Mouse (Mus musculus) embryo, embryonic 11.5 days (tissue): ENCODE measurements around the gene Gpr19.
A peak's percentile ranks its signal among the peaks of the same experiment; 100 is the strongest.

Source experiments
- DNase-seq: peaks from one replicate; pipeline ENCODE4 v3.0.0-alpha.2; 2012; ENCODE audit warnings: low read depth, low spot score

The Gpr19 gene

GRCm38 (mm10) chr6:134923670-134924069, 25.3 kb upstream of the Gpr19 start:
- DNase-seq, result no peak

DNA sequence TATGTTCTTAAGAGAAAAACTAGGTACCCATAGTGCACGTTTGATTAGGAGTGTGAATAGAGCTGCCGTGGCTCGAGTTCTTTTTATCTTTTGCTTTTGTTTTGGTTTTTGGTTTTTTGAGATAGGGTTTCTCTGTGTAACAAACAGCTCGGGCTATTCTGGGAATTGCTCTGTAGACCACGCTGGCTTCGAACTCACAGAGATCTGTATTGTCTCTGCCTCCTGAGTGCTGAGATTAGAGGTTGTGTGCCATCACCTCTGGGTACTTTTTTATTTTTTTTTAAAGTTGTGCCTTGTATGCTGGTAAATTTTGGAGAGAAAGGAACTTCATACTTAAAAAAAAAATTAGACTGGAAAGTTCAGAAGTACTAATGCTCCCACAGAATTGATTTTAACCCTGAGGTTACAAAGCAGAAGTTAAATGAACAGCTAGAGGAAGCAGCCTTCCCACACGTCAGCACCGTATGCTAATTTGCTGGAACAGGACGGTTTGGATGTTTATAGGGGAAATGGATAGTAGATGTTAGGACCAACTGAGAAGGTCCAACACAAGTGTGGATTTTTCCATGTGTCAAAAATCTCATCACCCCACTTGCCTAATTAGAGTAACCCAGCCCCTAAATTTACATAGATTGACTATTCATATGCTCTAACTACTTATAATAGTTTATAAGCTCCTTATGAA, 24.3 kb upstream of the Gpr19 start:
- DNase-seq, result no peak

DNA sequence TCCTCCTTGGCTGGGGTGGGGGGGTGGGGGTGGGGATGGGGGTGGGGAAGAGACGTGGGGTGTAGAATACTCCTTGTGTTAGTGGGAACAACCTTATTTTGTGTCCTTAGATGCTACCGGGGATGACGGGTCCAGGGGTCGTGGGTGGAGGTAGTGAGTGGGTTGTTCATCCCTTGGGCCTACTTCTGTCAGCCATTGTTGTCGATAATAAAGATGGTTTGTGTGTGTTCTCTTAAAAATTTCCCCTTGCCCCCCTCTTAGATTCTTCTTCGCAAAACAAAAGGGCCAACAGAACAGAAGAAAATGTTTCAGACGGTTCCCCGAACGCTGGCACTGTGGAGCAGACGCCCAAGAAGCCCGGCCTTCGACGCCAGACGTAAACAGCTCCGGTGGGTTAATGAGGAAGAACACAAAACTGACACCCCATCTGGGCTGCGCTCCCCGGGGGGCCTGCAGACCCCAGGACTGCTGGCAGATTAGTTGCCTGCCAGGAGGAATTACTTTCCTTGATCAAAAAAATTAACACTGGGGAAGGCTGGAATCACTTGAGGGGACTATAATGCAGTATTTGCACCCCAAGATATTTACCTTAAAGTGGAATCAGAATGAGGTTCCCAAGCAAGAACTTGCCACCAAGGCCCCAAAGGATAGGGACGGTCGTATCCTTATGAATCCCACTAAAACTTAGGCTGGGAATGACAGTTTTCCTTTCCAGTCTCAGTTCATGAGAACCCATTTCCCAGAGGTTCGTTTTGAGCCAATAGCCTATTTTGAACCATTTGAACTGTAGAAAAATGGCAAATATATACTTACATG, 23.5 kb upstream of the Gpr19 start:
- no peak for DNase-seq

DNA sequence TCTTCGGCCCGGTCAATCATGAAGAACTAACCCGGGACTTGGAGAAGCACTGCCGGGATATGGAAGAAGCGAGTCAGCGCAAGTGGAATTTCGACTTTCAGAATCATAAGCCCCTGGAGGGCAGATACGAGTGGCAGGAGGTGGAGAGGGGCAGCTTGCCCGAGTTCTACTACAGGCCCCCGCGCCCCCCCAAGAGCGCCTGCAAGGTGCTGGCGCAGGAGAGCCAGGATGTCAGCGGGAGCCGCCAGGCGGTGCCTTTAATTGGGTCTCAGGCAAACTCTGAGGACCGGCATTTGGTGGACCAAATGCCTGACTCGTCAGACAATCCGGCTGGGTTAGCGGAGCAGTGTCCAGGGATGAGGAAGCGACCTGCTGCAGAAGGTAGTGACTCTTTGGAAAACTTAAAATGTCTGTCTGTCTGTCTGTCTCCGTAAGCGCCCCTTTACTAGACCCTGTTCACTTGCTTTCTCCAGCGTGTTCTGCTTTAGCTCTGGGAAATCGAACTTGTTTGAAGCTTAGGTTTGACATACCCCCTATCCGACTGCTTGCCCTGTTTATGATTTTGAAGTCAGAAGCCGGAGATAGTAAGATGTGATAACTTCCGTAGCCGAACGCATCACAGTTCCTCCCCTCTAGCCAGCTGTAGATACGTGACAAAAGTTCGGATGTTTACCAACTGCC, 22.8 kb upstream of the Gpr19 start:
- no peak for DNase-seq

DNA sequence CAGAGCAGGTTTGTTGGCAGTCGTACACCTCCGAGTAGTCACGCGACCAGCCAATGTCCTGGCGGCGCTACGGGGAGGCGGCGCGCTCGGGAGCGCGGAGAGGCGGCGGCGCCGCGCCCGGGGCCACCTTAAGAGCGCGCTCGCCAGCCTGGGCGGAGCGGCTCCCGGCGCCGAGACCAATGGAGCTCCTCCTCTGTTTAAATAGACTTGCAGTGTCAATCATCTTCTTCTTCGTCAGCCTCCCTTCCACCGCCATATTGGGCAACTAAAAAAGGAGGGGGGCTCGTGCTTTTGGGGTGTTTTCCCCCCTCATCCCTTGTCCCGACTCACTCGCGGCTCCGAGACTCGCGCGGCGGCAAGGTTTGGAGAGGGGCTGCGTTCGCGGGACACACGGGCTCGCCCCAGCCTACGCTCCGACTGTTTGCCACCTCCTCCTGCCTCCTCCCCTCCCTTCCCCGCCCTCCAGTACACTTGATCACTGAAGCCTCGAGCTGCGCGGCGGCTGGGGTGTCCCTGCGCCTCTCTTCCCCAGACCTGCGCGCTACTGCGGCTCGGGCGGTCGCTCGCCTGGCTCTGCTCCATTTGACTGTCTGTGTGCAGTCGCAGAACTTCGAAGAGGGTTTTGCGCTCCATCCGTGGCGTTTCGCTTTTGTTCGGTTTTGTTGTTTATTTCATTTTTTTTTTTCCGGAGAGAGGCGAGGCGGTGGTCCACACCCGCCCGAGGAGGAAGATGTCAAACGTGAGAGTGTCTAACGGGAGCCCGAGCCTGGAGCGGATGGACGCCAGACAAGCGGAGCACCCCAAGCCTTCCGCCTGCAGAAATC, 22.0 kb upstream of the Gpr19 start, which contains the start of gene Cdkn1b:
Cdkn1b (plus strand) TSS at position 212 of the 824 bp plus-strand sequence.
- peak; percentile 84 for DNase-seq

- DNase-seq, result no peak
Observed at GRCm38 (mm10) chr6:134919511-134920189, 21.3 kb upstream of the Gpr19 start.

GRCm38 (mm10) chr6:134918769-134919168, 20.4 kb upstream of the Gpr19 start:
- DNase-seq, result no peak

- DNase-seq, result no peak
Observed at GRCm38 (mm10) chr6:134917087-134917486, 18.7 kb upstream of the Gpr19 start.

- DNase-seq, result no peak
Observed at GRCm38 (mm10) chr6:134916641-134917040, 18.3 kb upstream of the Gpr19 start.

GRCm38 (mm10) chr6:134914523-134914922, 16.1 kb upstream of the Gpr19 start:
- DNase-seq, result no peak

DNA sequence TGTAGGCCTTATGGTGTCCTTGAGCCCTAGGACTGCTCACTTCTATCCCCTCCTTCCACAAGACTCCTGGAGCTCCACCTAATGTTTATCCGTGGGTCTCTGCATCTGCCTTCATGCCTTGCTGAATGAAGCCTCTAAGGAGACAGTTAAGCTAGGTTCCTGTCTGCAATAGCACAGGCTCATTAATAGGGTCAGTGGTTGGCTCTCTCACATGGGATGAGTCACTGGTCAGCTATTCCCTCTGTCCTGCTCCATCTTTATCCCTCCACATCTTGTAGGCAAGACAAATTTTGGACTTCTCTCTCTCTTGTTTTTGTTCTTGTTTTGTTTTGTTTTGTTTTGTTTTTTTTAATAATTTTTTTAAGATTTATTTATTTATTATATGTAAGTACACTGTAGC, 7.4 kb upstream of the Gpr19 start:
- DNase-seq, result no peak

- DNase-seq, result no peak
Observed at GRCm38 (mm10) chr6:134903891-134904884, 5.8 kb upstream of the Gpr19 start.

DNA sequence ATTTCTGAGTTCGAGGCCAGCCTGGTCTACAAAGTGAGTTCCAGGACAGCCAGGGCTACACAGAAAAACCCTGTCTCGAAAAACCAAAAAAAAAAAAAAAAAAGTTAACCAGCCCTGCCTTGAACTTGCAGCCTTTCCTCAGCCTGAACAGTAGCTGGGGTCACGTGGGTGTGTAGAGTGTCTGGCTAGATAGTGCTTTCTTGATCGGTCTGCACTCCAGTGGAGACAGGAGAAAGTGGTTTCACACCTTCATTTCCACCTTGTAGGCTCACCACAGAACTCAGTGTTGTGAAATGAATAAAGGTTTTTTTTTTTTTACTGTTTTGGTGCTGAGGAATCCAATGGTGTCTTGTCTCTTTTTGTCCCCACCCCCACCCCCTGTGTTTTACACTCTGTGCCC, 5.0 kb upstream of the Gpr19 start:
- no peak for DNase-seq

DNA sequence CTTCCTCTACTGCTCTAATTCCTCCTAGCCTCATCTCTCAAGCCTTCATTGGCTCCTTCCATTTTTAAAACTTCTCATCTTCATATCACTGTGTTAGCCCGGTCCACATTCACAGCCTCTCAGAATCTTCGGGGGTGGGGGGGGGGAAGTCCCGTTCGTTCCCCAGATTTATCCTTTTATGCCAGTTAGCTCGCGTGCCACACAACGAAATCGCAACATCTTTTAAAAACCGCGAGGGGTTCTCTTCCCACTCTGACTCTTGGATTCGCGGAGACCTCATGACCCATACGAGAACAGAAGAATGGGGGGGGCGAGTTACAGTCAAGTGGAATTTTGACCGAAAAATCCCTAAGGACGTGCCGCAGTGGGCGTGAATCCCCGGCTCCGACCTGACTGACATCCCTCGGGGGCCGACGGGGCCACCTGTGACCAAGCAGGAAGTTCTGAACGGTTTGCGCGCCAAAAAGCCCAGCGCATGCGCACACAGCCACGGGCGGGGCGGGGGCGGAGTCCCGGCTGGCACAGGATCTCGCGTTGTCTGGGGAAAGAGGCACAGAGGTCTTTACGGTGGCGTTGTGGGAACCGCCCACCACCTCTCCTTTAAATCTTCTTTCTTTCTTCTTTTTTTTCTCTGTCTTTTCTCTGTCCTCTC, 809 bp downstream of the Gpr19 start:
- peak; percentile 93 for DNase-seq

GRCm38 (mm10) chr6:134896570-134897436, 1.6 kb downstream of the Gpr19 start:
- no peak for DNase-seq

DNA sequence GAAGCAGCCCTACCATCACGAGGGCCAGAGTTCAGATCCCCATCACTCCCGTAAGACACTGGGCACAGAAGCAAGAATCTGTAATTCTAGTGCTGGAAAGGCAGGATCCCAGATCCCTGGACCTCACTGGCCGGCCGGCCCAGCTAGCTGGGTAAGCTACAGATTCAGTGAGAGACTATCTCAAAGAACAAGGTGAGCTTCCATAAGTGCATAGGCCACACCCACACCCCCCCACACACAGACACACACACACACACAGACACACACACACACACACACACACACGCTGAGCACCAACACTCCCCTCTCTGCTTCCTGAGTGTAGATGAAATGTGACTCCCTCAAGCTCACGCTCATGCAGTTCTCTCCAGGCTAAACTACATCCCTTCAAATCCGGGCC, 7.9 kb downstream of the Gpr19 start:
- DNase-seq, result no peak

DNA sequence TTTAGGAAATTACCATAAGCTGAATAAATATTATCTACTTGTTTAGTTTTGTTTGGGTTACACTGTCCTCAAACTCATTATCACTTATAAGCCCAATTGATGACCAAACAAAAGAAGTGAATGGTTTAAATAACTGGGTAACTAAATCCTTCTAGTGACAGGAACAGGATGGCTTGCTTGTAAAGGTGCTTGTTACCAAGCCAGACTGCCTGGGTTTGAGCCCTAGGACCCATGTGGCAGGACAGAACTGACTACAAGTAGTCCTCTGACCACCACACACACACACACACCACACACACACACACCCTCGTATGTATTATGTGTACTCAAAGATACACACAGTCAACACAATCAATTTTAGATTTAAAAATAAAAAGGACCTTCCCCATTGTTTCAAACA, 8.6 kb downstream of the Gpr19 start:
- DNase-seq, result no peak

GRCm38 (mm10) chr6:134888563-134889017, 9.8 kb downstream of the Gpr19 start:
- no peak for DNase-seq
